Mouse (Mus musculus) lung, postnatal 0 days (tissue): ENCODE results near the gene Ces1c. TPM values are rescaled to one million over a fixed set of nuclear protein-coding genes. Genes with fewer than 3 reads are reported as not detected.

Experiments used
- ATAC-seq: fragments of 200-750 bp; cut with Nextera tagmentation; 2 replicates; pipeline ENCODE4 v1.8.0; 2017; ENCODE audit warnings: moderate library complexity
- DNase-seq: peaks from one replicate; pipeline ENCODE4 v3.0.0-alpha.2; 2016; ENCODE audit warnings: low spot score
- H3K27ac ChIP-seq: fragments of 300-500 bp; sonication (generic); 2 replicates; pipeline ENCODE4 v1.5.1; 2014; ENCODE audit warnings: antibody characterized with exemption, mild to moderate bottlenecking, low read length, mixed read lengths
- H3K27me3 ChIP-seq: fragments of 300-500 bp; sonication (generic); replicated peaks from 2 replicates; pipeline ENCODE4 v1.6.1; 2014; ENCODE audit warnings: low read length, mixed read lengths; ENCODE audit not compliant: insufficient read depth
- H3K36me3 ChIP-seq: fragments of 300-500 bp; sonication (generic); 2 replicates; pipeline ENCODE4 v1.6.1; 2014; ENCODE audit warnings: low read length, mixed read lengths; ENCODE audit not compliant: insufficient read depth
- H3K4me1 ChIP-seq: fragments of 300-500 bp; sonication (generic); 2 replicates; pipeline ENCODE4 v1.6.1; 2014; ENCODE audit warnings: antibody characterized with exemption, low read depth, low read length, mixed read lengths; ENCODE audit not compliant: insufficient read depth
- H3K4me2 ChIP-seq: fragments of 300-500 bp; sonication (generic); replicated peaks from 2 replicates; pipeline ENCODE4 v1.6.1; 2014; ENCODE audit warnings: low read depth, mild to moderate bottlenecking, low read length, moderate library complexity, mixed read lengths
- H3K4me3 ChIP-seq: fragments of 300-500 bp; sonication (generic); 2 replicates; pipeline ENCODE4 v1.5.1; 2014; ENCODE audit warnings: low read depth, low read length
- H3K9ac ChIP-seq: fragments of 300-500 bp; sonication (generic); replicated peaks from 2 replicates; pipeline ENCODE4 v1.6.1; 2014; ENCODE audit warnings: low read depth, mild to moderate bottlenecking
- H3K9me3 ChIP-seq: fragments of 300-500 bp; sonication (generic); 2 replicates; pipeline ENCODE4 v1.6.1; 2016; ENCODE audit warnings: low read length, mixed read lengths
- CTCF ChIP-seq: IDR thresholded peaks from 2 replicates; pipeline ENCODE4 v1.5.1; 2016; ENCODE audit warnings: antibody characterized with exemption, mild to moderate bottlenecking
- EP300 ChIP-seq: IDR thresholded peaks from 2 replicates; pipeline ENCODE4 v1.6.1; 2016; ENCODE audit warnings: antibody characterized with exemption, mild to moderate bottlenecking, control low read depth
- WGBS: fragments of 180-500 bp; shearing (Covaris S2); extraction: QIAGEN DNeasy Blood & Tissue Kit; methylation state at CpG from one replicate; pipeline ENCODE4 v1.1.7; 2014; 5-methylcytosine and 5-hydroxymethylcytosine counted together
- polyA plus RNA-seq: library from polyadenylated mRNA; unstranded; fragments of >200 nt; fragmentation: Nextera tagmentation; extraction: Ambion mirVana; gene quantifications from 2 replicates; pipeline ENCODE4 v1.2.1, GENCODE M21; 2015

The Ces1c gene
- polyA plus RNA-seq, 1 experiment from 2014 or later, result 0.24 TPM

DNA sequence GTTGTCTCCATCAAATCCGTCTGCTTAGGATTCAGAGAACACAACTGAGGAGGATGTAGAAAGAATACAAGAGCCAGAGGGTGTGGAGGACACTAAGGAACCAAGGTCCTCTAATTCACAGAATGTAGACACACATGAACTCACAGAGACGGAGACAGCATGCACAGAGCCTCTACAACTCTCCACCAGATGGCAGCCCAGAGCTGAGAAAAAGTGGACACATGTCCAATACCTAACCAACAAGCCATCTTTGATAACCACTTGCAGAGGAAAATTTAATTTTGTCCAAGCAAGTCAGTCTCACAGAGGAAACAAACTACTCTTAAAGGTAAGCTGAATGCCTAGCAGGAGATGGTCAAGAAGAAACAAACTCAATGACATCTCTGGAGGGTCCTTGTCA is 71.9 kb downstream of the Ces1c start:
- Histone ChIP-seq H3K27ac (no peak overlapping the region), H3K27me3 (no peaks in the 10 kb centered on the region), H3K4me3 (no peak overlapping the region), H3K4me1 (no peaks in the 10 kb centered on the region), H3K9me3 (no peaks in the 10 kb centered on the region), H3K4me2 (no peak overlapping the region), H3K36me3 (no peaks in the 10 kb centered on the region), H3K9ac (no peak overlapping the region)
- ATAC-seq (no peak), DNase-seq (peak; percentile 57)
- TF ChIP-seq EP300 (no peak), CTCF (peak; percentile 84)
- 6% methylated on average over 2 of the region's 2 CpGs for WGBS

DNA sequence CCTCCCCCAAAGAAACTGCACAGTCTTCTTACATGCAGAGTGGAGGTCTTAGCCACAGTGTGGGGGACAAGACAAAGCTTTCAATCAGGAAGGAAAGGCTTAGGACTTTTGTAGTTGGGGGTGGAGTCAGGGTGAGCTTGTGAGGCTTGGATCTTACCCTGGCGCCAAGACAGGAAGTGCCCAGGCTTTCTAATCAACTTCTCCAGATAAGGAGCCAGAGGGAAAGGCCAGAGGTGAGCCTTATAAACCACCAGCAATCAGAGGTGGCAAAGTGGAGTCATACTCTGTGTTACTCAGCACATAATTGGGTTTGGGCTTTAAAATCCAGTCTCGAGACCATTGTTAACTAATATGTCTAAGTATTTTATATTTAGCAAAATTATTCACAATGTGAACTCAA is 75.8 kb downstream of the Ces1c start:
- H3K27me3 ChIP-seq, result no peaks in the 10 kb centered on the region
- no peaks in the 10 kb centered on the region for H3K36me3 ChIP-seq
- whole genome bisulfite sequencing, result 25% methylated on average over 2 of the region's 2 CpGs
- no peak overlapping the region for H3K4me2 ChIP-seq
- H3K9ac ChIP-seq, result no peak overlapping the region
- no peak overlapping the region for H3K4me3 ChIP-seq
- H3K9me3 ChIP-seq, result no peaks in the 10 kb centered on the region
- no peak for DNase-seq
- no peaks in the 10 kb centered on the region for H3K4me1 ChIP-seq
- no peak for ATAC-seq
- H3K27ac ChIP-seq, result no peak overlapping the region
- TF ChIP-seq EP300 (no peak), CTCF (no peak)

Other genes with a start within 250 kb of the Ces1c start
- gene Capns2, start 229.9 kb downstream of the Ces1c start, polyA plus RNA-seq, result 0.13 TPM in 1 of 2 replicates, not detected in the other
- 0.63 and 0.93 TPM in 2 replicates for gene Slc6a2, start 171.2 kb downstream of the Ces1c start, polyA plus RNA-seq
- gene Ces1a, start 83.1 kb downstream of the Ces1c start, polyA plus RNA-seq, result not detected in 2 replicates
- gene Ces1b, start 51.3 kb downstream of the Ces1c start, polyA plus RNA-seq, result 0.37 and 0.61 TPM in 2 replicates
- 408 and 424 TPM in 2 replicates for gene Ces1d, start 66.6 kb upstream of the Ces1c start, polyA plus RNA-seq
- 2.7 and 3.8 TPM in 2 replicates for gene Ces1e, start 98.3 kb upstream of the Ces1c start, polyA plus RNA-seq
- gene Ces1f, start 148.5 kb upstream of the Ces1c start, polyA plus RNA-seq, result 1.1 and 1.3 TPM in 2 replicates
- 0.10 TPM in 1 of 2 replicates, not detected in the other for gene Ces1g, start 206.0 kb upstream of the Ces1c start, polyA plus RNA-seq
- gene Ces1h, start 248.4 kb upstream of the Ces1c start, polyA plus RNA-seq, result not detected in 2 replicates